ENCODE assay signal across 27 mouse cellular contexts in the genomic region with DNA sequence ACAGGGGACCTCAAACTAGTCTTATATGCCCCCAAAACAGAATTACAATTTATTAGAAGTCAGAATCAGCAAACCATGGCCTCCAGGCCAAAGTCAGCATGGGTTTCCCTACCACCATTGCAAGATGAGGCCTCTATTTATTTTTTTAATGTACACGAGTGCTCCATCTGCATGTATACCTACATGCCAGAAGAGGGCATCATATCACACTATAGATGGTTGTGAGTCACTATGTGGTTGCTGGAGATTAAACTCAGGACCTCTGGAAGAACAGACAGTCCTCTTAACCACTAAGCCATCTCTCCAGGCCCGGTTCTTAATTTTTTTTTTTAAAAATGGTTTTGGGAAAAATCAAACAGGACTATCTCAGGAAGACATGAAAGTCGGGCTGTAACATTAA. TPM values are rescaled to one million over a fixed set of nuclear protein-coding genes. Genes with fewer than 3 reads are reported as not detected.
DNase-seq lines count a peak whose midpoint lies in the region; TF ChIP-seq lines count a peak whose summit lies in the region.
"Had no signal": no experiment of that assay in that cellular context is flagged by ENCODE, and none has a peak within 500 bp of the region (broad histone marks: within the 10 kb centered on the region; RNA-seq: fewer than 3 reads in every experiment).

No protein-coding gene starts in this region.

- H3K9me3 ChIP-seq in MEL (replicated peaks; ENCODE audit: insufficient read depth, low read length): no peaks in the 10 kb centered on the region
- H3K9me3 ChIP-seq: embryonic facial prominence, embryonic 12.5 days; embryonic facial prominence, embryonic 15.5 days; forebrain, embryonic 15.5 days; heart, embryonic 12.5 days; heart, embryonic 15.5 days; hindbrain, embryonic 10.5 days; hindbrain, embryonic 13.5 days had no signal

- TF ChIP-seq EP300 in MEL (IDR thresholded peaks at IDR 0.05; ENCODE audit: low read depth in 1 of 2, low read length in 2 of 2): no peak

- H3K27ac ChIP-seq in gastrocnemius, adult 2 months: no peak overlapping the region
- H3K27ac ChIP-seq in layer of hippocampus, adult 2 months: no peak overlapping the region
- H3K27ac ChIP-seq in MEL (ENCODE audit: control insufficient read depth, low read depth, low read length): no peak overlapping the region
- H3K27ac ChIP-seq: embryonic facial prominence, embryonic 12.5 days; embryonic facial prominence, embryonic 15.5 days; forebrain, embryonic 15.5 days; heart, embryonic 15.5 days; hindbrain, embryonic 10.5 days; hindbrain, embryonic 13.5 days had no signal

- peak; percentile 39 for TF ChIP-seq RAD21 in MEL (IDR thresholded peaks at IDR 0.05; ENCODE audit: low read depth, low read length)

- H3K79me2 ChIP-seq in MEL (ENCODE audit: control insufficient read depth, insufficient read depth, low read length, poor library complexity): no peaks in the 10 kb centered on the region

- peaks cover 0 to 13% of the 10 kb centered on the region in 2 experiments; a peak in 2 of 4 replicates for H3K36me3 ChIP-seq in MEL (ENCODE audit: control insufficient read depth in 1 of 2, insufficient read depth in 2 of 2, low read length in 2 of 2)

- H3K9ac ChIP-seq in MEL (ENCODE audit: control insufficient read depth, low read depth, low read length, poor library complexity, severe bottlenecking): no peak overlapping the region
- H3K9ac ChIP-seq: embryonic facial prominence, embryonic 12.5 days; embryonic facial prominence, embryonic 15.5 days; forebrain, embryonic 15.5 days; heart, embryonic 12.5 days; heart, embryonic 15.5 days; hindbrain, embryonic 13.5 days had no signal

- DNase-seq in gastrocnemius, adult 2 months: no peak
- no peak for DNase-seq in gastrocnemius, adult 18-20 months (ENCODE audit: low spot score)
- DNase-seq in layer of hippocampus, adult 2 months (ENCODE audit: low spot score in 2 of 2): no peak
- no peak for DNase-seq in layer of hippocampus, adult 9-11 months
- peak; percentile 42 for DNase-seq in 3T3-L1 (ENCODE audit: low read depth, low spot score)
- DNase-seq in MEL (ENCODE audit: low read depth, low spot score): peak; percentile 59
- no peak for DNase-seq in urinary bladder, postnatal 10 days (ENCODE audit: low spot score)
- DNase-seq in retina, embryonic 14.5 days (ENCODE audit: low spot score): no peak
- DNase-seq: adrenal gland, adult 2 months; adrenal gland, postnatal 14 days; cerebellum, adult 11 months; cerebellum, adult 2 months; cerebellum, adult 9-11 months; cerebellum, postnatal 25 days; gastrocnemius, postnatal 10 days; gastrocnemius, postnatal 36 days; heart, postnatal 10 days; heart, postnatal 36 days had no signal

- no peak overlapping the region for H3K4me3 ChIP-seq in gastrocnemius, adult 2 months
- no peak overlapping the region for H3K4me3 ChIP-seq in layer of hippocampus, adult 2 months
- H3K4me3 ChIP-seq in MEL (ENCODE audit: control insufficient read depth in 1 of 2, insufficient read depth in 1 of 2, low read depth in 2 of 2, low read length in 2 of 2): no peak overlapping the region
- H3K4me3 ChIP-seq: embryonic facial prominence, embryonic 12.5 days; embryonic facial prominence, embryonic 15.5 days; forebrain, embryonic 15.5 days; heart, embryonic 12.5 days; heart, embryonic 15.5 days; hindbrain, embryonic 10.5 days; hindbrain, embryonic 13.5 days had no signal

- H3K27me3 ChIP-seq in MEL (ENCODE audit: control insufficient read depth in 1 of 2, insufficient read depth in 2 of 2, low read length in 2 of 2): no peaks in the 10 kb centered on the region
- H3K27me3 ChIP-seq: embryonic facial prominence, embryonic 12.5 days; embryonic facial prominence, embryonic 15.5 days; forebrain, embryonic 15.5 days; heart, embryonic 12.5 days; heart, embryonic 15.5 days; hindbrain, embryonic 13.5 days had no signal

- intact Hi-C loops in gastrocnemius, adult 2 months (cut with DNase I): no loop called here

- peak; percentile 2; the same call in 1 of the 2 replicates for TF ChIP-seq CTCF in gastrocnemius, adult 2 months (IDR thresholded peaks at IDR 0.05)
- peak; percentile 24; the same call in 1 of the 2 replicates for TF ChIP-seq CTCF in layer of hippocampus, adult 2 months (conservative IDR thresholded peaks at IDR 0.05)
- TF ChIP-seq CTCF in MEL (IDR thresholded peaks at IDR 0.05 in 2 of 3, conservative IDR thresholded peaks at IDR 0.05 in 1 of 3; ENCODE audit: control insufficient read depth in 1 of 3, insufficient read depth in 1 of 3, low read depth in 2 of 3, low read length in 3 of 3, poor library complexity in 1 of 3, severe bottlenecking in 1 of 3): peak in 2 of 3 experiments; percentile 19 to 50; a peak in 3 of 6 replicates

- no peaks in the 10 kb centered on the region for H3K4me1 ChIP-seq in MEL (ENCODE audit: control insufficient read depth in 1 of 2, insufficient read depth in 2 of 2, low read length in 2 of 2)
- H3K4me1 ChIP-seq: embryonic facial prominence, embryonic 12.5 days; embryonic facial prominence, embryonic 15.5 days; forebrain, embryonic 15.5 days; heart, embryonic 12.5 days; heart, embryonic 15.5 days; hindbrain, embryonic 10.5 days; hindbrain, embryonic 13.5 days had no signal

- no peak for TF ChIP-seq POLR2A in MEL (IDR thresholded peaks at IDR 0.05; ENCODE audit: control insufficient read depth in 1 of 2, insufficient read depth in 1 of 2, low read depth in 1 of 2, low read length in 2 of 2, poor library complexity in 1 of 2)

TF ChIP-seq in MEL, 35 proteins besides CTCF, POLR2A, EP300 and RAD21:
- TF ChIP-seq SMC3 (IDR thresholded peaks at IDR 0.05; ENCODE audit: low read depth, low read length) (peak; percentile 51), HCFC1 (IDR thresholded peaks at IDR 0.05; ENCODE audit: low read depth, low read length) (no peak)

RNA-seq across cellular contexts. Expression of a gene that starts 17.1 kb away (rescaled TPM):
- total RNA-seq in gastrocnemius, adult 2 months (2021): under 1 TPM in 1 of 2 experiments, not detected in 1; 0.82 TPM
- total RNA-seq in gastrocnemius, adult 18-20 months (2021): under 1 TPM in 1 of 2 experiments, not detected in 1; 0.33 TPM
- total RNA-seq in layer of hippocampus, adult 2 months (2021): not detected
- total RNA-seq in MEL (2012; rRNA removed): 0.42 and 0.81 TPM in 2 replicates
- 1 to 10 TPM in 1 of 2 experiments, not detected in 1; 7.7 TPM for polyA plus RNA-seq in MEL (2012; ENCODE audit: insufficient read depth in 1 of 2, insufficient read length in 2 of 2, low read depth in 1 of 2, low replicate concordance in 2 of 2, missing spikeins in 1 of 2)
- total RNA-seq: adrenal gland, adult 2 months; adrenal gland, postnatal 14 days; gastrocnemius, postnatal 10 days; gastrocnemius, postnatal 36 days; granulocyte monocyte progenitor cell, adult 5-6 weeks; heart, adult 8-10 months; heart, postnatal 10 days; heart, postnatal 36 days had no signal
- polyA plus RNA-seq: adrenal gland, adult 2 months had no signal

RNA-seq across cellular contexts. Expression of a gene that starts 23.8 kb away (rescaled TPM):
- total RNA-seq in gastrocnemius, adult 2 months (2021): 100 to 1,000 TPM; 118 to 132 TPM
- total RNA-seq in gastrocnemius, adult 18-20 months (2021): 100 to 1,000 TPM; 127 to 130 TPM
- 10 to 100 TPM; 70.7 to 70.9 TPM for total RNA-seq in layer of hippocampus, adult 2 months (2021)
- total RNA-seq in MEL (2012; rRNA removed): 120 and 128 TPM in 2 replicates
- polyA plus RNA-seq in MEL (2012; ENCODE audit: insufficient read depth in 1 of 2, insufficient read length in 2 of 2, low read depth in 1 of 2, low replicate concordance in 2 of 2, missing spikeins in 1 of 2): 100 to 1,000 TPM; 214 to 299 TPM

RNA-seq across cellular contexts. Expression of a gene that starts 50.2 kb away (rescaled TPM):
- total RNA-seq in gastrocnemius, adult 2 months (2021): 1 to 10 TPM; 8.1 to 10.0 TPM
- 1 to 10 TPM; 7.6 to 9.2 TPM for total RNA-seq in gastrocnemius, adult 18-20 months (2021)
- total RNA-seq in layer of hippocampus, adult 2 months (2021): 10 to 100 TPM; 39.6 to 44.0 TPM
- total RNA-seq in MEL (2012; rRNA removed): 23.0 and 24.3 TPM in 2 replicates
- polyA plus RNA-seq in MEL (2012; ENCODE audit: insufficient read depth in 1 of 2, insufficient read length in 2 of 2, low read depth in 1 of 2, low replicate concordance in 2 of 2, missing spikeins in 1 of 2): 10 to 100 TPM in 1 of 2 experiments, not detected in 1; 35.2 TPM

Comparison
In these comparisons a context has a peak if more than half of its experiments do, and no peak if none do; other contexts are left out.
1. DNase-seq: peak in 3T3-L1 (single experiment) and MEL (single experiment); none in gastrocnemius, adult 2 months (single experiment), gastrocnemius, adult 18-20 months (single experiment), layer of hippocampus, adult 2 months (0 of 2), layer of hippocampus, adult 9-11 months (single experiment), urinary bladder, postnatal 10 days (single experiment) and retina, embryonic 14.5 days (single experiment).
2. Peak in every context shown above with its lines, with median percentiles within 50 percentile points of each other: CTCF ChIP-seq.